Mouse (Mus musculus): Measurements from ENCODE around the gene Tmem131l. TPM values are rescaled to one million over a fixed set of nuclear protein-coding genes. Genes with fewer than 3 reads are reported as not detected.

The Tmem131l gene
- 10.9 TPM for polyA plus RNA-seq (2014; fragmentation: Illumina TruSeq; extraction: RNeasy Lipid Tissue Mini Kit (QIAGEN cat#74804); ENCODE audit: low read depth, low replicate concordance)

GRCm38 (mm10) chr3:84039646-84040475 lies at the start of gene Tmem131l:
Gene Tmem131l, minus strand, starts transcription at chr3:84040175.

Other genes starting within 250 kb of the Tmem131l start
- 1.8 TPM for gene Tlr2, start 198.4 kb downstream of the Tmem131l start, polyA plus RNA-seq (2014; fragmentation: Illumina TruSeq; extraction: RNeasy Lipid Tissue Mini Kit (QIAGEN cat#74804); ENCODE audit: low read depth, low replicate concordance)
- gene Mnd1, start 115.6 kb upstream of the Tmem131l start, polyA plus RNA-seq (2014; fragmentation: Illumina TruSeq; extraction: RNeasy Lipid Tissue Mini Kit (QIAGEN cat#74804); ENCODE audit: low read depth, low replicate concordance), result 10.7 TPM
- gene Gm6525, start 133.9 kb upstream of the Tmem131l start, polyA plus RNA-seq (2014; fragmentation: Illumina TruSeq; extraction: RNeasy Lipid Tissue Mini Kit (QIAGEN cat#74804); ENCODE audit: low read depth, low replicate concordance), result not detected